11 mouse cellular contexts compared by ENCODE assay signal in genomic region chr9:62347201-62347600, GRCm38 (mm10). TPM values are rescaled to one million over a fixed set of nuclear protein-coding genes. Genes with fewer than 3 reads are reported as not detected.
DNase-seq lines count a peak whose midpoint lies in the region; ATAC-seq and TF ChIP-seq lines count a peak whose summit lies in the region.
"Had no signal": no experiment of that assay in that cellular context is flagged by ENCODE, and none has a peak within 500 bp of the region (broad histone marks: within the 10 kb centered on the region; RNA-seq: fewer than 3 reads in every experiment).

No protein-coding gene starts in this region.

- no peaks in the 10 kb centered on the region for H3K27me3 ChIP-seq in hindbrain, embryonic 13.5 days
- no peaks in the 10 kb centered on the region for H3K27me3 ChIP-seq in hindbrain, embryonic 16.5 days (replicated peaks; ENCODE audit: control insufficient read depth, insufficient read depth, low read length)
- no peaks in the 10 kb centered on the region for H3K27me3 ChIP-seq in midbrain, embryonic 16.5 days (ENCODE audit: control insufficient read depth, insufficient read depth, low read depth, low read length)
- H3K27me3 ChIP-seq in midbrain, postnatal 0 days (ENCODE audit: insufficient read depth, low read length), result no peaks in the 10 kb centered on the region
- H3K27me3 ChIP-seq: embryonic facial prominence, embryonic 13.5 days; liver, embryonic 15.5 days had no signal

- H3K4me3 ChIP-seq in hindbrain, embryonic 13.5 days, result no peak overlapping the region
- no peak overlapping the region for H3K4me3 ChIP-seq in hindbrain, embryonic 16.5 days (ENCODE audit: low read length)
- H3K4me3 ChIP-seq in midbrain, embryonic 16.5 days (ENCODE audit: low read depth, low read length), result no peak overlapping the region
- no peak overlapping the region for H3K4me3 ChIP-seq in midbrain, postnatal 0 days (ENCODE audit: low read depth, low read length)
- no peak overlapping the region for H3K4me3 ChIP-seq in olfactory bulb, adult 2 months (ENCODE audit: insufficient read depth, low read depth, low read length)
- H3K4me3 ChIP-seq: embryonic facial prominence, embryonic 13.5 days; liver, embryonic 15.5 days had no signal

- ATAC-seq in hindbrain, embryonic 13.5 days (ENCODE audit: low FRiP score), result no peak
- ATAC-seq in hindbrain, embryonic 16.5 days, result no peak
- ATAC-seq in midbrain, embryonic 16.5 days, result no peak
- ATAC-seq in midbrain, postnatal 0 days (ENCODE audit: low FRiP score), result no peak

- H3K9me3 ChIP-seq in hindbrain, embryonic 13.5 days, result no peaks in the 10 kb centered on the region
- no peaks in the 10 kb centered on the region for H3K9me3 ChIP-seq in hindbrain, embryonic 16.5 days (ENCODE audit: control insufficient read depth, low read length)
- no peaks in the 10 kb centered on the region for H3K9me3 ChIP-seq in midbrain, embryonic 16.5 days (replicated peaks; ENCODE audit: control insufficient read depth, low read length, poor library complexity, severe bottlenecking)
- no peaks in the 10 kb centered on the region for H3K9me3 ChIP-seq in midbrain, postnatal 0 days (ENCODE audit: low read length)
- H3K9me3 ChIP-seq: embryonic facial prominence, embryonic 13.5 days; liver, embryonic 15.5 days had no signal

- no peak overlapping the region for H3K4me2 ChIP-seq in hindbrain, embryonic 13.5 days
- no peak overlapping the region for H3K4me2 ChIP-seq in hindbrain, embryonic 16.5 days (ENCODE audit: low read length)
- no peak overlapping the region for H3K4me2 ChIP-seq in midbrain, embryonic 16.5 days (ENCODE audit: low read length)
- no peak overlapping the region for H3K4me2 ChIP-seq in midbrain, postnatal 0 days (ENCODE audit: low read depth, low read length, poor library complexity, severe bottlenecking)
- H3K4me2 ChIP-seq: embryonic facial prominence, embryonic 13.5 days; liver, embryonic 15.5 days; midbrain, embryonic 11.5 days had no signal

- no peak for TF ChIP-seq POLR2A in olfactory bulb, adult 2 months (IDR thresholded peaks at IDR 0.05; ENCODE audit: insufficient read depth, low read depth, low read length)

- no peak overlapping the region for H3K9ac ChIP-seq in hindbrain, embryonic 13.5 days
- no peak overlapping the region for H3K9ac ChIP-seq in hindbrain, embryonic 16.5 days (ENCODE audit: low read depth, low read length)
- H3K9ac ChIP-seq in midbrain, embryonic 16.5 days (ENCODE audit: low read depth, low read length), result peak overlapping the region; percentile 39; the same call in 1 of the 2 replicates
- H3K9ac ChIP-seq in midbrain, postnatal 0 days (replicated peaks; ENCODE audit: low read length, poor library complexity, severe bottlenecking), result no peak overlapping the region
- H3K9ac ChIP-seq: embryonic facial prominence, embryonic 13.5 days; liver, embryonic 15.5 days had no signal

- peaks cover 58% of the 10 kb centered on the region for H3K4me1 ChIP-seq in hindbrain, embryonic 13.5 days (replicated peaks)
- H3K4me1 ChIP-seq in hindbrain, embryonic 16.5 days (ENCODE audit: control insufficient read depth, insufficient read depth, low read depth, low read length), result peaks cover 34% of the 10 kb centered on the region
- peaks cover 36% of the 10 kb centered on the region for H3K4me1 ChIP-seq in midbrain, embryonic 16.5 days (ENCODE audit: control insufficient read depth, insufficient read depth, low read length)
- H3K4me1 ChIP-seq in midbrain, postnatal 0 days (ENCODE audit: insufficient read depth, low read length), result peaks cover 10% of the 10 kb centered on the region
- peaks cover 33% of the 10 kb centered on the region for H3K4me1 ChIP-seq in olfactory bulb, adult 2 months (ENCODE audit: control insufficient read depth, insufficient read depth, low read length)

- WGBS in hindbrain, embryonic 13.5 days, result 85% methylated on average over 5 of the region's 5 CpGs
- WGBS in hindbrain, embryonic 16.5 days, result 88% methylated on average over 5 of the region's 5 CpGs
- WGBS in midbrain, embryonic 16.5 days, result 81% methylated on average over 5 of the region's 5 CpGs
- WGBS in midbrain, postnatal 0 days, result 76% methylated on average over 5 of the region's 5 CpGs
- 44% methylated on average over 5 of the region's 5 CpGs for WGBS in olfactory bulb, adult 2 months

- peak; percentile 31 for DNase-seq in cerebellum, adult 9-10 months
- DNase-seq in cerebellum, adult 11-12 months, result no peak
- DNase-seq in midbrain, postnatal 0 days (ENCODE audit: low spot score), result no peak
- DNase-seq in B cell, adult 2 months, result no peak

- H3K36me3 ChIP-seq in hindbrain, embryonic 13.5 days, result no peaks in the 10 kb centered on the region
- H3K36me3 ChIP-seq in hindbrain, embryonic 16.5 days (ENCODE audit: control insufficient read depth, insufficient read depth, low read length), result no peaks in the 10 kb centered on the region
- H3K36me3 ChIP-seq in midbrain, embryonic 16.5 days (ENCODE audit: control insufficient read depth, insufficient read depth, low read length), result no peaks in the 10 kb centered on the region
- no peaks in the 10 kb centered on the region for H3K36me3 ChIP-seq in midbrain, postnatal 0 days (ENCODE audit: insufficient read depth, low read length)
- H3K36me3 ChIP-seq: embryonic facial prominence, embryonic 13.5 days had no signal

- TF ChIP-seq CTCF in midbrain, postnatal 0 days (IDR thresholded peaks at IDR 0.05), result no peak
- TF ChIP-seq CTCF in olfactory bulb, adult 2 months (IDR thresholded peaks at IDR 0.05; ENCODE audit: insufficient read depth, low read depth, low read length), result no peak

- peak overlapping the region; percentile 12; the same call in 1 of the 2 replicates for H3K27ac ChIP-seq in hindbrain, embryonic 13.5 days
- H3K27ac ChIP-seq in hindbrain, embryonic 16.5 days (ENCODE audit: low read depth, low read length), result no peak overlapping the region
- no peak overlapping the region for H3K27ac ChIP-seq in midbrain, embryonic 16.5 days (ENCODE audit: low read length)
- H3K27ac ChIP-seq in midbrain, postnatal 0 days (ENCODE audit: low read depth, low read length), result no peak overlapping the region
- H3K27ac ChIP-seq in olfactory bulb, adult 2 months (ENCODE audit: insufficient read depth, low read depth, low read length), result peak overlapping the region; percentile 28; the same call in 1 of the 2 replicates
- H3K27ac ChIP-seq: embryonic facial prominence, embryonic 13.5 days; liver, embryonic 15.5 days had no signal

RNA-seq across cellular contexts. Expression of gene Anp32a, which starts 6.1 kb away (rescaled TPM):
- 149 and 172 TPM in 2 replicates for polyA plus RNA-seq in hindbrain, embryonic 13.5 days (2015; fragmentation: Nextera tagmentation; extraction: Ambion mirVana)
- 115 and 156 TPM in 2 replicates for polyA plus RNA-seq in hindbrain, embryonic 16.5 days (2015; fragmentation: Nextera tagmentation; extraction: Ambion mirVana)
- 107 and 117 TPM in 2 replicates for polyA plus RNA-seq in midbrain, embryonic 16.5 days (2015; fragmentation: Nextera tagmentation; extraction: Ambion mirVana)
- total RNA-seq in midbrain, postnatal 0 days (2014; rRNA removed), result 88.8 and 114 TPM in 2 replicates
- 60.5 and 76.2 TPM in 2 replicates for polyA plus RNA-seq in midbrain, postnatal 0 days (2015; fragmentation: Nextera tagmentation; extraction: Ambion mirVana)
- 1,184 TPM in 1 of 2 replicates, not detected in the other for polyA plus RNA-seq in olfactory bulb, adult 2 months (2012; ENCODE audit: insufficient read depth, insufficient read length, low replicate concordance, missing spikeins)

Comparison
In these comparisons a context has a peak if more than half of its experiments do, and no peak if none do; other contexts are left out.
1. H3K27ac ChIP-seq: peak in hindbrain, embryonic 13.5 days (single experiment) and olfactory bulb, adult 2 months (single experiment); none in hindbrain, embryonic 16.5 days (single experiment), midbrain, embryonic 16.5 days (single experiment) and midbrain, postnatal 0 days (single experiment).